Mouse (Mus musculus) CH12.LX (cell line): Measurements from ENCODE around the gene Zdhhc20. TPM values are rescaled to one million over a fixed set of nuclear protein-coding genes. Genes with fewer than 3 reads are reported as not detected.

Experiments
- DNase-seq: peaks from one replicate; pipeline ENCODE4 v3.0.0-alpha.2; 2013; ENCODE audit errors: extremely low read depth
- H3K27ac ChIP-seq: 2 replicates; pipeline ENCODE4 v1.5.1; 2012; ENCODE audit warnings: low read depth, mild to moderate bottlenecking, control low read depth, moderate library complexity; ENCODE audit not compliant: insufficient read depth
- H3K27me3 ChIP-seq: replicated peaks from 2 replicates; pipeline ENCODE3; 2012; ENCODE audit warnings: inconsistent platforms
- H3K36me3 ChIP-seq, 2 experiments: replicated peaks in 1 of 2; 2 replicates each; pipeline versions ENCODE3 to v1.6.1; 2012; ENCODE audit warnings: inconsistent platforms in 1 of 2, low read length in 1 of 2, mild to moderate bottlenecking in 1 of 2, mixed read lengths in 1 of 2, moderate library complexity in 1 of 2; ENCODE audit not compliant: control insufficient read depth in 1 of 2, insufficient read depth in 1 of 2
- H3K4me1 ChIP-seq, 2 experiments: 2 replicates each; pipeline ENCODE4 v1.6.1; 2012; ENCODE audit warnings: inconsistent platforms in 1 of 2, moderate library complexity in 1 of 2; ENCODE audit not compliant: insufficient read depth in 2 of 2, control insufficient read depth in 1 of 2
- H3K4me2 ChIP-seq: 2 replicates; pipeline ENCODE4 v1.6.1; 2012; ENCODE audit warnings: low read depth, mild to moderate bottlenecking, control low read depth; ENCODE audit not compliant: poor library complexity, insufficient read depth, severe bottlenecking
- H3K4me3 ChIP-seq, 3 experiments: fragments of 150-350 bp in 1 of 3; sonication (generic) in 1 of 3; replicated peaks in 1 of 3; 2 replicates each; pipeline versions ENCODE3 to v1.5.1; 2011 to 2012; ENCODE audit warnings: low read depth in 2 of 3, low read length in 2 of 3, mild to moderate bottlenecking in 2 of 3, moderate library complexity in 2 of 3, control low read depth in 1 of 3, improper control_type of control experiment in 1 of 3, inconsistent platforms in 1 of 3, mixed read lengths in 1 of 3; ENCODE audit not compliant: poor library complexity in 1 of 3
- H3K79me2 ChIP-seq: replicated peaks from 2 replicates; pipeline ENCODE4 v1.6.1; 2012; ENCODE audit warnings: mild to moderate bottlenecking, moderate library complexity; ENCODE audit not compliant: control insufficient read depth, poor library complexity, insufficient read depth, severe bottlenecking; ENCODE audit errors: extremely low read depth
- H3K9ac ChIP-seq: 2 replicates; pipeline ENCODE4 v1.6.1; 2012; ENCODE audit warnings: low read depth, mild to moderate bottlenecking, control low read depth, moderate library complexity; ENCODE audit not compliant: insufficient read depth
- H3K9me3 ChIP-seq: replicated peaks from 2 replicates; pipeline ENCODE3; 2012; ENCODE audit warnings: low read length, inconsistent platforms, mixed read lengths
- BHLHE40 ChIP-seq: IDR thresholded peaks from 2 replicates; pipeline ENCODE4 v1.6.1; 2011; ENCODE audit warnings: mild to moderate bottlenecking, low read depth, low read length, improper control_type of control experiment
- CTCF ChIP-seq, 2 experiments: IDR thresholded peaks in 1 of 2; conservative IDR thresholded peaks in 1 of 2; 2 replicates each; pipeline ENCODE4 v1.5.1; 2011 to 2012; ENCODE audit warnings: low read depth in 2 of 2, low read length in 2 of 2, improper control_type of control experiment in 1 of 2, inconsistent platforms in 1 of 2, mild to moderate bottlenecking in 1 of 2, moderate library complexity in 1 of 2
- HCFC1 ChIP-seq: IDR thresholded peaks from 2 replicates; pipeline ENCODE4 v1.6.1; 2012; ENCODE audit warnings: low read depth, mild to moderate bottlenecking, inconsistent platforms, low read length, improper control_type of control experiment
- IRF4 ChIP-seq: IDR thresholded peaks from 2 replicates; pipeline ENCODE4 v1.6.1; 2014; ENCODE audit warnings: low read depth, mild to moderate bottlenecking, inconsistent platforms, low read length, improper control_type of control experiment
- MAX ChIP-seq: IDR thresholded peaks from 2 replicates; pipeline ENCODE4 v1.6.1; 2011; ENCODE audit warnings: low read length, improper control_type of control experiment
- PAX5 ChIP-seq: IDR thresholded peaks from 2 replicates; pipeline ENCODE4 v1.6.1; 2012; ENCODE audit warnings: low read length, inconsistent platforms, mixed read lengths
- POLR2AphosphoS2 ChIP-seq: IDR thresholded peaks from 2 replicates; pipeline ENCODE4 v1.6.1; 2011; ENCODE audit warnings: low read depth, low read length, improper control_type of control experiment
- SIN3A ChIP-seq: IDR thresholded peaks from 2 replicates; pipeline ENCODE4 v1.6.1; 2012; ENCODE audit warnings: low read length, improper control_type of control experiment, inconsistent platforms
- UBTF ChIP-seq: IDR thresholded peaks from 2 replicates; pipeline ENCODE4 v1.6.1; 2012; ENCODE audit warnings: low read depth, mild to moderate bottlenecking, inconsistent platforms, low read length, improper control_type of control experiment, moderate library complexity
- dilution Hi-C: fragments of 300-500 bp; cut with MboI; formaldehyde crosslinking; loops from 2 replicates; pipeline ENCODE4 v1.14.3; 2020; ENCODE audit warnings: low sequenced_read_pairs; ENCODE audit not compliant: extremely low pct_unique_long_range_greater_than_20kb, extremely low pct_ligation_motif_present
- in situ Hi-C: fragments of 300-500 bp; cut with MboI; formaldehyde crosslinking; loops from 3 replicates; pipeline ENCODE4 v1.14.3; 2019; ENCODE audit warnings: low sequenced_read_pairs, low pct_ligation_motif_present, low pct_unique_long_range_greater_than_20kb, mixed read lengths
- polyA plus RNA-seq: library from polyadenylated mRNA; unstranded; fragments of >175 nt; gene quantifications from 2 replicates; pipeline ENCODE4 v1.2.1, GENCODE M21; 2012; ENCODE audit warnings: low read depth; ENCODE audit not compliant: insufficient read length
- total RNA-seq, 2 experiments: library from RNA; depleted of rRNA; stranded (reverse); fragments of 300-350 nt in 1 of 2; fragments of >200 nt in 1 of 2; gene quantifications; 2 replicates each; pipeline ENCODE4 v1.2.3; 2012 to 2014

Gene Zdhhc20
- total and polyA plus RNA-seq, 3 experiments = 10.4 to 41.3 (median 27.4) TPM

- no peak for TF ChIP-seq BHLHE40
- TF ChIP-seq SIN3A = no peak
- TF ChIP-seq UBTF = no peak
- H3K9me3 ChIP-seq = peaks cover 10% of the 10 kb centered on the region
- H3K4me1 ChIP-seq = peaks cover 4 to 21% of the 10 kb centered on the region in 2 experiments; a peak in 3 of 4 replicates
- no peaks in the 10 kb centered on the region for H3K79me2 ChIP-seq
- H3K9ac ChIP-seq = no peak overlapping the region
- H3K4me3 ChIP-seq = no peak overlapping the region
- H3K36me3 ChIP-seq = peaks cover 31 to 65% of the 10 kb centered on the region in 2 experiments
- H3K4me2 ChIP-seq = no peak overlapping the region
- in situ Hi-C loops = loop anchor here (25.0 kb wide), 1 partner anchor 533 kb away; the partner anchor contains the start of gene Cryl1
- H3K27me3 ChIP-seq = no peaks in the 10 kb centered on the region
- H3K27ac ChIP-seq = no peak overlapping the region
- no peak for DNase-seq
- dilution Hi-C loops = no loop called here
Measured at GRCm38 (mm10) chr14:57920568-57921310, 30.7 kb upstream of the Zdhhc20 start.

- Histone ChIP-seq H3K4me1 (peaks cover 4 to 21% of the 10 kb centered on the region in 2 experiments; a peak in 3 of 4 replicates), H3K36me3 (peaks cover 27 to 65% of the 10 kb centered on the region in 2 experiments), H3K9me3 (peaks cover 10% of the 10 kb centered on the region), H3K4me2 (peak overlapping the region; percentile 1; the same call in 1 of the 2 replicates), H3K27ac (no peak overlapping the region), H3K27me3 (no peaks in the 10 kb centered on the region), H3K4me3 (no peak overlapping the region), H3K79me2 (no peaks in the 10 kb centered on the region), H3K9ac (no peak overlapping the region)
- peak; percentile 57 for DNase-seq
- dilution Hi-C loops = no loop called here
- TF ChIP-seq IRF4 (peak; percentile 54), MAX (peak; percentile 25; the same call in 1 of the 2 replicates), HCFC1 (no peak)
- in situ Hi-C loops = loop anchor here (5.0 to 25.0 kb wide), 2 partner anchors 237 to 532 kb away; partner anchors contain the start of gene Cryl1
Measured at GRCm38 (mm10) chr14:57919148-57919875, 29.2 kb upstream of the Zdhhc20 start.

- dilution Hi-C loops = no loop called here
- in situ Hi-C loops = loop anchor here (5.0 to 25.0 kb wide), 2 partner anchors 233 to 528 kb away; partner anchors contain the start of gene Cryl1
- no peak overlapping the region for H3K4me3 ChIP-seq
- H3K4me2 ChIP-seq = no peak overlapping the region
- H3K27me3 ChIP-seq = no peaks in the 10 kb centered on the region
- peaks cover 9 to 21% of the 10 kb centered on the region in 2 experiments for H3K4me1 ChIP-seq
- no peak overlapping the region for H3K27ac ChIP-seq
- no peaks in the 10 kb centered on the region for H3K9me3 ChIP-seq
- no peak for DNase-seq
- H3K36me3 ChIP-seq = peaks cover 11 to 34% of the 10 kb centered on the region in 2 experiments
- no peak for TF ChIP-seq BHLHE40
- no peak for TF ChIP-seq POLR2AphosphoS2
- TF ChIP-seq PAX5 = no peak
- TF ChIP-seq CTCF (conservative IDR thresholded peaks at IDR 0.05 in 1 of 2, IDR thresholded peaks at IDR 0.05 in 1 of 2; ENCODE audit: low read depth in 2 of 2, low read length in 2 of 2) = no peak
- no peaks in the 10 kb centered on the region for H3K79me2 ChIP-seq
- no peak overlapping the region for H3K9ac ChIP-seq
Measured at GRCm38 (mm10) chr14:57915341-57915740, 25.3 kb upstream of the Zdhhc20 start.
